9 mouse cellular contexts compared by ENCODE assay signal in the genomic region with DNA sequence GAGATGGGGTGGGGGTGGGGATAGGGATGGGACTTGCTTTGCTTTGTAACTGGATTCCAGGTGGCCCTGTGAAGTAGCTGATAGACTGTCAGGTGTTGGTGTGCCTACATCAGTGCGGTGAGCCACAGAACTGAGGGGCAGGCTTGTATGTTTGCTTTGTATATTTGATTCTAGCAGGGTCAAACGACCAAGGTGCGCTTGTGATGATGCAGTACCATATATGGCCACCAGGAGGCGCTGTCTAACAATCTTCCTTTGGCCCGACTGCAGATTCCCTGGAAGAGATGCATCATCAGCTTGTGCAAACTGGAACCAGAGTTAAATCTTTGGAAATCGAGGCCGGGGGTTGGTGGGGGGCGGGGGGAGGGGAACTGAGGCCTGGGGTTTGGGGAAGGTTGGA.
DNase-seq lines count a peak whose midpoint lies in the region; ATAC-seq lines count a peak whose summit lies in the region.
"Had no signal": no experiment of that assay in that cellular context is flagged by ENCODE, and none has a peak within 500 bp of the region (broad histone marks: within the 10 kb centered on the region; RNA-seq: fewer than 3 reads in every experiment).

No protein-coding gene starts in this region.

- H3K27ac ChIP-seq in hindbrain, embryonic 14.5 days: no peak overlapping the region
- no peak overlapping the region for H3K27ac ChIP-seq in limb, embryonic 13.5 days

- H3K9me3 ChIP-seq in hindbrain, embryonic 14.5 days (ENCODE audit: control insufficient read depth, low read length): no peaks in the 10 kb centered on the region
- H3K9me3 ChIP-seq in limb, embryonic 13.5 days: no peaks in the 10 kb centered on the region

- DNase-seq in layer of hippocampus, adult 11-12 months (ENCODE audit: low spot score): peak; percentile 63
- no peak for DNase-seq in layer of hippocampus, adult 9-10 months (ENCODE audit: low spot score)
- peak; percentile 71 for DNase-seq in NIH3T3 (ENCODE audit: low read depth)
- DNase-seq in cerebellum, adult 9-11 months: peak; percentile 68
- peak; percentile 91 for DNase-seq in hindbrain, embryonic 14.5 days (ENCODE audit: low spot score)
- DNase-seq in retina, embryonic 14.5 days (ENCODE audit: low spot score): peak; percentile 87

- H3K27me3 ChIP-seq in hindbrain, embryonic 14.5 days (ENCODE audit: control insufficient read depth, insufficient read depth, low read length): no peaks in the 10 kb centered on the region
- H3K27me3 ChIP-seq in limb, embryonic 13.5 days: peaks cover 3% of the 10 kb centered on the region; the same call in 1 of the 2 replicates

- 2% methylated on average over 8 of the region's 8 CpGs for WGBS in hindbrain, embryonic 14.5 days
- 6% methylated on average over 8 of the region's 8 CpGs for WGBS in limb, embryonic 13.5 days

- H3K4me3 ChIP-seq in hindbrain, embryonic 14.5 days (replicated peaks; ENCODE audit: low read length): no peak overlapping the region
- no peak overlapping the region for H3K4me3 ChIP-seq in limb, embryonic 13.5 days
- H3K4me3 ChIP-seq: megakaryocyte, embryonic 14.5 days had no signal

- H3K4me1 ChIP-seq in hindbrain, embryonic 14.5 days (replicated peaks; ENCODE audit: control insufficient read depth, insufficient read depth, low read length): no peaks in the 10 kb centered on the region
- H3K4me1 ChIP-seq in limb, embryonic 13.5 days: peaks cover 4% of the 10 kb centered on the region
- H3K4me1 ChIP-seq: megakaryocyte, embryonic 14.5 days had no signal

- ATAC-seq in hindbrain, embryonic 14.5 days (ENCODE audit: low FRiP score): no peak
- ATAC-seq in limb, embryonic 13.5 days (ENCODE audit: low FRiP score, low read depth): peak; percentile 5; the same call in 1 of the 2 replicates
- no peak for ATAC-seq in megakaryocyte, adult 5-6 weeks (ENCODE audit: poor library complexity, severe bottlenecking)

- H3K9ac ChIP-seq in hindbrain, embryonic 14.5 days: no peak overlapping the region
- H3K9ac ChIP-seq in limb, embryonic 13.5 days: no peak overlapping the region

- H3K4me2 ChIP-seq in hindbrain, embryonic 14.5 days (replicated peaks): no peak overlapping the region
- no peak overlapping the region for H3K4me2 ChIP-seq in limb, embryonic 13.5 days (replicated peaks)

- no peaks in the 10 kb centered on the region for H3K36me3 ChIP-seq in hindbrain, embryonic 14.5 days (replicated peaks; ENCODE audit: control insufficient read depth, insufficient read depth)
- H3K36me3 ChIP-seq in limb, embryonic 13.5 days: no peaks in the 10 kb centered on the region
